Mouse (Mus musculus): ENCODE measurements around the gene Lmna. TPM values are rescaled to one million over a fixed set of nuclear protein-coding genes. Genes with fewer than 3 reads are reported as not detected.

The Lmna gene
- polyA plus RNA-seq (2012; rRNA removed) (238 and 364 TPM in 2 replicates), polyA plus RNA-seq (2014; fragmentation: Nextera tagmentation; extraction: Ambion mirVana) (378 and 402 TPM in 2 replicates)

DNA sequence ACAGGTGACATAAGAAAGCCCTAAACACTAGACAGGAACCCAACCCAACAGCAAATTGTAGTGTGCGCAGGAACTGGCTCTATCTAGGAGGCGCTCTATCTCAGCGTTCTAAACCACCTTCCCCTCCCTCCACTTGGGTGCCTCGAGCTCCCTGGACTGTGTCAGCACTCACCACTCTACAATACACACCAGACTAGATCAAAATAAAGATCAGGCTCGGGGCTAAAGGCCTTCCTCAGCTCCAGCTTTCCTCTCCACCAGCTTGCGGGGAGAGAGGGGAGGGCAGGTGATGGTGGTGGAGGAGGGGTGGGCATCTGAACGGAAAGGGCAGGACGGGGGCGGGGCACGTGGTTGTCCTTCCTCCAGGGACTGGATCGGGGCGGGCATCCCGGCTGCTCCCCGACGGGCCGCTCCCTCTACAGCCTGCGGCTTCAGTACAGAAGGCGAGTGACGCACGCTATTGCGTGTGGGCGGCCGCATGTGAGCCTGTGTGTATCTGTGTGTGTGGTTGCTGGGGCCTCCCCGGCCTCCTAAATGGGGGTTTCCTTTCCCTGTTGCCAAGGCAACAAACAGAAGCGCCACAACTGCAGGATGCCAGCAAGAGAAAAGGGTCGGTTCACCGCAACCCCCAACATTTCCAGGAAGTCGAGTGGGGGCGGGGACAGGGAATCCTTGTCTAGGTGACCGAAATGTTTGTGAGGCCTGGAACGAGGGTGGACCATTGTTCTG lies at the start of gene Lmna:
Gene Lmna, minus strand, starts transcription at position 265 of the 729 bp plus-strand sequence.
- H3K27ac ChIP-seq (replicated peaks; ENCODE audit: low read depth, low read length), result peak within 1 kb of the TSS; percentile 92
- H3K4me2 ChIP-seq (replicated peaks; ENCODE audit: low read depth, low read length, severe bottlenecking), result peak within 1 kb of the TSS; percentile 39
- peak within 1 kb of the TSS; percentile 24 for H3K4me3 ChIP-seq (replicated peaks; ENCODE audit: low read length)
- DNase-seq (ENCODE audit: low spot score) (peak; percentile 93), ATAC-seq (ENCODE audit: low FRiP score, low read depth) (peak; percentile 93)
- H3K4me1 ChIP-seq (ENCODE audit: control insufficient read depth, insufficient read depth, low read length), result peaks cover 70% of the 10 kb centered on the region
- TF ChIP-seq POLR2A (IDR thresholded peaks at IDR 0.05; ENCODE audit: borderline replicate concordance, extremely low read depth, insufficient read depth, insufficient read length), result no peak
- 1% methylated on average over 30 of the region's 31 CpGs for WGBS
- no peaks in the 10 kb centered on the region for H3K27me3 ChIP-seq (ENCODE audit: control insufficient read depth, insufficient read depth, low read length)
- H3K36me3 ChIP-seq (ENCODE audit: control insufficient read depth, insufficient read depth, low read length), result no peaks in the 10 kb centered on the region
- H3K9ac ChIP-seq (ENCODE audit: low read depth, low read length, severe bottlenecking), result peak within 1 kb of the TSS; percentile 38; the same call in 1 of the 2 replicates
- no peaks in the 10 kb centered on the region for H3K9me3 ChIP-seq (ENCODE audit: control insufficient read depth, low read length)

DNA sequence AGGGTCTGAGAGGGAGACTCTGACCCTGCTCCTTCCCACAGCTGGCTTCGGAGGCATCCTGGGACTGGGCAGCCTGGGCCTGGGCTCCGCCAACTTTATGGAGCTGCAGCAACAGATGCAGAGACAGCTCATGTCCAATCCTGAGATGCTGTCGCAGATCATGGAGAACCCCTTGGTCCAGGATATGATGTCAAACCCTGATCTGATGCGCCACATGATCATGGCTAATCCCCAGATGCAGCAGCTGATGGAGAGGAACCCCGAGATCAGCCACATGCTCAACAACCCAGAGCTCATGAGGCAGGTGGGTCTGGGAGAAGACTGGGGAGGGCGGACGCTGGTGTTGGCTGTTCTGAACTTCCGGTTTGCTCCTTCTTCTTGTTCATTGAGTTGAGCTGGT lies 46.9 kb upstream of the Lmna start:
- DNase-seq (ENCODE audit: low spot score), result no peak
- WGBS, result 97% methylated on average over 8 of the region's 8 CpGs
- H3K9ac ChIP-seq (ENCODE audit: low read depth, low read length, severe bottlenecking), result no peak overlapping the region
- TF ChIP-seq POLR2A (IDR thresholded peaks at IDR 0.05; ENCODE audit: borderline replicate concordance, extremely low read depth, insufficient read depth, insufficient read length), result no peak
- no peak overlapping the region for H3K4me2 ChIP-seq (replicated peaks; ENCODE audit: low read depth, low read length, severe bottlenecking)
- no peaks in the 10 kb centered on the region for H3K9me3 ChIP-seq (ENCODE audit: control insufficient read depth, low read length)
- no peaks in the 10 kb centered on the region for H3K27me3 ChIP-seq (ENCODE audit: control insufficient read depth, insufficient read depth, low read length)
- H3K4me3 ChIP-seq (replicated peaks; ENCODE audit: low read length), result no peak overlapping the region
- peaks cover 9% of the 10 kb centered on the region for H3K4me1 ChIP-seq (ENCODE audit: control insufficient read depth, insufficient read depth, low read length)
- ATAC-seq (ENCODE audit: low FRiP score, low read depth), result no peak
- peaks cover 60% of the 10 kb centered on the region for H3K36me3 ChIP-seq (ENCODE audit: control insufficient read depth, insufficient read depth, low read length)
- H3K27ac ChIP-seq (replicated peaks; ENCODE audit: low read depth, low read length), result no peak overlapping the region

DNA sequence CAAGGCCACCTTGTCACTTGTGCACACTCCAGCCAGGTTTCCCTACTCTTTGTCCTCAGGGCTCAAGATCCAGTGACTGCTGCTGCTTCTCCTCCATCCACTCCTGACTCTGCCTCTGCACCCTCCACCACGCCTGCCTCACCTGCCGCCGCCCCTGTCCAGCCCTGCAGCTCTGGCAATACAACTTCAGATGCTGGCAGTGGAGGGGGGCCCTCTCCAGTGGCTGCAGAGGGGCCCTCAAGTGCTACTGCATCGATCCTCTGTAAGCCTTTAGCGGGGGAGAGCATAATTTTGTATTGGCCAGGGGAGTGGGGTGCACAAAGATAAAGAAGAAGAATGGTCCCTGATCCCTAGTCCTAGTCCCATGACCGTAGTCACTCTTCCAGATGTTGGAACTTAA lies 46.0 kb upstream of the Lmna start:
- H3K36me3 ChIP-seq (ENCODE audit: control insufficient read depth, insufficient read depth, low read length), result peaks cover 51% of the 10 kb centered on the region
- no peaks in the 10 kb centered on the region for H3K27me3 ChIP-seq (ENCODE audit: control insufficient read depth, insufficient read depth, low read length)
- no peak overlapping the region for H3K4me2 ChIP-seq (replicated peaks; ENCODE audit: low read depth, low read length, severe bottlenecking)
- H3K9ac ChIP-seq (ENCODE audit: low read depth, low read length, severe bottlenecking), result no peak overlapping the region
- H3K4me1 ChIP-seq (ENCODE audit: control insufficient read depth, insufficient read depth, low read length), result peaks cover 9% of the 10 kb centered on the region
- H3K4me3 ChIP-seq (replicated peaks; ENCODE audit: low read length), result no peak overlapping the region
- 95% methylated on average over 6 of the region's 6 CpGs for WGBS
- H3K9me3 ChIP-seq (ENCODE audit: control insufficient read depth, low read length), result no peaks in the 10 kb centered on the region
- DNase-seq (ENCODE audit: low spot score) (no peak), ATAC-seq (ENCODE audit: low FRiP score, low read depth) (no peak)
- H3K27ac ChIP-seq (replicated peaks; ENCODE audit: low read depth, low read length), result no peak overlapping the region
- TF ChIP-seq POLR2A (IDR thresholded peaks at IDR 0.05; ENCODE audit: borderline replicate concordance, extremely low read depth, insufficient read depth, insufficient read length), result no peak

DNA sequence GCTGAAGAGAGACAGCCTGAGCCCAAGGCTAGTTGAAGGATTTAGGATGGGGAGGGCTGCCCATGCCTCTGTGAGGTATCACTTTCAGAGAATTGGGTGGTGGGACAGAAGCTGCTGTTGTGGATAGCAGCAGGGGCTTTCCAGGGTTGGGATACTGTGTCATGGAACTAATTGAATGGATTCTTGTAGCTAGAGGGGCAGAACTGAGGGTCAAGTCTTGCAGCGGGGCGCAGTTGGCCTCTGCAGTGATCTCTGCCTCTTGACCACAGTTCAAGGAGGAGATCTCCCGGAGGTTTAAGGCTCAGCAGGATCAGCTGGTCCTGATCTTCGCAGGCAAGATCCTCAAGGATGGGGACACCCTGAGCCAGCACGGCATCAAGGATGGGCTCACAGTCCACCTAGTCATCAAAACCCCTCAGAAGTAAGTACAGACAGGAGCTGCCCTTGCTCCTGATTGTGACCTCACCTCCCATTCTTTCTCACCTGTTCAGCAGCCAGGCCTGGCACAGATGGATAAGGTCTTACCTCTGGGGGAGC lies 45.4 kb upstream of the Lmna start:
- Histone ChIP-seq H3K27ac (replicated peaks; ENCODE audit: low read depth, low read length) (no peak overlapping the region), H3K9me3 (ENCODE audit: control insufficient read depth, low read length) (no peaks in the 10 kb centered on the region), H3K27me3 (ENCODE audit: control insufficient read depth, insufficient read depth, low read length) (no peaks in the 10 kb centered on the region), H3K4me2 (replicated peaks; ENCODE audit: low read depth, low read length, severe bottlenecking) (no peak overlapping the region), H3K4me3 (replicated peaks; ENCODE audit: low read length) (no peak overlapping the region), H3K4me1 (ENCODE audit: control insufficient read depth, insufficient read depth, low read length) (peaks cover 9% of the 10 kb centered on the region), H3K9ac (ENCODE audit: low read depth, low read length, severe bottlenecking) (no peak overlapping the region), H3K36me3 (ENCODE audit: control insufficient read depth, insufficient read depth, low read length) (peaks cover 45% of the 10 kb centered on the region)
- ATAC-seq (ENCODE audit: low FRiP score, low read depth) (no peak), DNase-seq (ENCODE audit: low spot score) (no peak)
- WGBS, result 93% methylated on average over 5 of the region's 5 CpGs
- TF ChIP-seq POLR2A (IDR thresholded peaks at IDR 0.05; ENCODE audit: borderline replicate concordance, extremely low read depth, insufficient read depth, insufficient read length), result no peak

DNA sequence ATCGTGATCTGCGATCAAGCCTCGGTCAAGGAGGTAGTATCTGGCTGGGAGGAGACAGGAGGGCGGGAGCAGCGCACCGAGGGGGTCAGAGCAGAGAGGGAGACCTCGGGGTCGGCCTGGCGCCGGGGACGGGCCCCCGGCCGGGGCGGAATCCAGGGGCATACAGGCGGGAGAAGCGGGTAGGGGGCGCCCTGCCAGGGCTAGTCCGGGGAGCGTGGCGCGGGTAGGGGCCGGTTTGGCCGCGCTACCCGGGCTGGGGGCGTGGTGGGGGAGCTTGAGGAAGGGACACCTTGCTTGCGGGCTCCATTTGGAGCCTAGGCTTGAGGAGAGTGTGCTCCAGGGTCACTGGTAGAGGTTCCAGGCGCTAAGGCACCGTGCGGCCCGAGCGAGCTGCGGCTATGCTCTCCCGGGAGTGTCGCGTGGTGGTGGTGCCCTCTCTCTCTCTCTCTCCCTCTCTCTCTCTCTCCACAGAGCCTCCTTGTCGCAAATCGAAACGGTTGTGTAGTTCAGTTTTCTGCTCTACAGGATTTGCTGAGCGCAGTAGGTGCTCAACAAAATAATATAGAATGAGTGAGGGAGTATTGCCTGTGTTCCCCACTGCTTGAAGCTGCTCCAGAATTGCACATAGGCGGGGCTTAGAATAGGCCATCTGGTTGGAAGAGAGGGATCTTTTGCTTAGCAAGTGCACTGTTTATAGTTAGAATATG lies 44.3 kb upstream of the Lmna start:
- WGBS, result under 1% methylated on average over 41 of the region's 41 CpGs
- peak overlapping the region; percentile 84 for H3K9ac ChIP-seq (ENCODE audit: low read depth, low read length, severe bottlenecking)
- 0 out of 2 replicates have a peak, but pooled peaks have one; percentile 35 for TF ChIP-seq POLR2A (IDR thresholded peaks at IDR 0.05; ENCODE audit: borderline replicate concordance, extremely low read depth, insufficient read depth, insufficient read length)
- ATAC-seq (ENCODE audit: low FRiP score, low read depth), result peak; percentile 36
- H3K4me1 ChIP-seq (ENCODE audit: control insufficient read depth, insufficient read depth, low read length), result peaks cover 9% of the 10 kb centered on the region
- H3K4me2 ChIP-seq (replicated peaks; ENCODE audit: low read depth, low read length, severe bottlenecking), result peak overlapping the region; percentile 92
- peak overlapping the region; percentile 95 for H3K27ac ChIP-seq (replicated peaks; ENCODE audit: low read depth, low read length)
- no peaks in the 10 kb centered on the region for H3K27me3 ChIP-seq (ENCODE audit: control insufficient read depth, insufficient read depth, low read length)
- H3K4me3 ChIP-seq (replicated peaks; ENCODE audit: low read length), result peak overlapping the region; percentile 87
- H3K36me3 ChIP-seq (ENCODE audit: control insufficient read depth, insufficient read depth, low read length), result peaks cover 34% of the 10 kb centered on the region
- peak; percentile 49 for DNase-seq (ENCODE audit: low spot score)
- no peaks in the 10 kb centered on the region for H3K9me3 ChIP-seq (ENCODE audit: control insufficient read depth, low read length)
